Mouse (Mus musculus): ENCODE results near the gene S100a4. TPM values are rescaled to one million over a fixed set of nuclear protein-coding genes. Genes with fewer than 3 reads are reported as not detected.

S100a4 gene
- polyA plus RNA-seq, 1 experiment from 2014 or later = 1.7 TPM

- H3K4me3 ChIP-seq (replicated peaks) = no peak overlapping the region
- H3K4me2 ChIP-seq = no peak overlapping the region
- no peak overlapping the region for H3K9ac ChIP-seq
- H3K4me1 ChIP-seq (replicated peaks) = no peaks in the 10 kb centered on the region
- H3K36me3 ChIP-seq (replicated peaks) = no peaks in the 10 kb centered on the region
- H3K27ac ChIP-seq (replicated peaks) = no peak overlapping the region
- 47% methylated on average over 1 of the region's 1 CpGs for WGBS (ENCODE audit: insufficient replicate concordance)
- no peaks in the 10 kb centered on the region for H3K9me3 ChIP-seq (replicated peaks)
- H3K27me3 ChIP-seq = no peaks in the 10 kb centered on the region
- no peak for ATAC-seq (ENCODE audit: insufficient read depth)
Observed at GRCm38 (mm10) chr3:90647291-90647690, 43.7 kb downstream of the S100a4 start.

- ATAC-seq (ENCODE audit: insufficient read depth) = no peak
- Histone ChIP-seq H3K4me2 (no peak overlapping the region), H3K27ac (replicated peaks) (no peak overlapping the region), H3K27me3 (no peaks in the 10 kb centered on the region), H3K4me1 (replicated peaks) (no peaks in the 10 kb centered on the region), H3K9me3 (replicated peaks) (no peaks in the 10 kb centered on the region), H3K36me3 (replicated peaks) (no peaks in the 10 kb centered on the region), H3K4me3 (replicated peaks) (no peak overlapping the region), H3K9ac (no peak overlapping the region)
Observed at GRCm38 (mm10) chr3:90648981-90649380, 45.4 kb downstream of the S100a4 start.

DNA sequence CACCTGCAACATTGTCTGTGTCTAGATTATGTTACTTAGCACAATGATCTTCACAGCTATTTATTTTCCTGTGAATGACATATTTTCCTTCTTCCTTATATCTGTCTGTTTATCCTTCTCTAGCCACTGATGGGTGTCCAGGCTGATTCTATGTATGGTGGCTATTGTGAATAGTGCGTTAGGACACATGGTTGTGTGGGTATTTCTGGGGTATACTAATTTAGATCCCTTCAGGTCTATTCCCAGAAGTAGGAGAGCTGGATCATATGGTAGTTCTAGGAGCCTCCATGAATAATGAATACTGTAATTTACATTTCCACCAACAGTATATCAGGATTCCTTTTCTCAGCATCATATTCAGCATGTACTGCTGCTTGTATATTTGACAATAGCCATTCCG is 46.3 kb downstream of the S100a4 start:
- H3K9ac ChIP-seq = no peak overlapping the region
- ATAC-seq (ENCODE audit: insufficient read depth) = no peak
- H3K9me3 ChIP-seq (replicated peaks) = no peaks in the 10 kb centered on the region
- no peaks in the 10 kb centered on the region for H3K4me1 ChIP-seq (replicated peaks)
- WGBS (ENCODE audit: insufficient replicate concordance) = 57% methylated on average over 2 of the region's 2 CpGs
- H3K27me3 ChIP-seq = no peaks in the 10 kb centered on the region
- no peak overlapping the region for H3K4me2 ChIP-seq
- H3K27ac ChIP-seq (replicated peaks) = no peak overlapping the region
- H3K4me3 ChIP-seq (replicated peaks) = no peak overlapping the region
- no peaks in the 10 kb centered on the region for H3K36me3 ChIP-seq (replicated peaks)

- no peaks in the 10 kb centered on the region for H3K36me3 ChIP-seq (replicated peaks)
- no peak for ATAC-seq (ENCODE audit: insufficient read depth)
- H3K4me2 ChIP-seq = no peak overlapping the region
- no peaks in the 10 kb centered on the region for H3K9me3 ChIP-seq (replicated peaks)
- no peak overlapping the region for H3K27ac ChIP-seq (replicated peaks)
- 27% methylated on average over 5 of the region's 5 CpGs for WGBS (ENCODE audit: insufficient replicate concordance)
- H3K4me3 ChIP-seq (replicated peaks) = no peak overlapping the region
- no peaks in the 10 kb centered on the region for H3K27me3 ChIP-seq
- H3K4me1 ChIP-seq (replicated peaks) = no peaks in the 10 kb centered on the region
- H3K9ac ChIP-seq = no peak overlapping the region
Observed at GRCm38 (mm10) chr3:90652878-90653508, 49.4 kb downstream of the S100a4 start.

DNA sequence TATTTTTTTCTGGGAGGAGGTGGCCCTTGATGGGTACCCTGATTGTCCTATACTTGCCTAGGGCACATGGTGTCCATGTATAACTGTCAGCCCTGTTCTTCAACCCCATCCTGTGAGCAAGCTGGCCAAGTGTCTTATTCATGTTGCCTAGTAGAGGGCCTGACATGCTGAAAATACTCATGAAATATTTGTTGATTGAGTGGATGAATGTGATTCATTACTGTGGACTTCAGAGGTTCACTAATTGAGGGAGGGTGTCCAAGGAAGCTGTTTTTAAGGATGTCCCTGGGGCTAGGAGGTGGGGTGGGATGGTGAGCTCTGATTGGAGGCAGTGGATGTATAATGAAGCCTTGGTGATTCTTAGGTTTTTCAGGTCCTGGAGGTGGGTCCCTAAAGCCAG is 50.1 kb downstream of the S100a4 start, which contains the start of gene S100a7a:
S100a7a (plus strand) TSS at position 301 of the 400 bp plus-strand sequence.
- Histone ChIP-seq H3K4me2 (no peak within 1 kb of the TSS), H3K4me1 (replicated peaks) (no peaks in the 10 kb centered on the region)
- no peak for ATAC-seq (ENCODE audit: insufficient read depth)

More for the DNA sequence above, 50.1 kb downstream of the S100a4 start, which contains the start of gene S100a7a:
- H3K4me3 ChIP-seq (replicated peaks) = no peak within 1 kb of the TSS
- no peak within 1 kb of the TSS for H3K27ac ChIP-seq (replicated peaks)
- H3K9me3 ChIP-seq (replicated peaks) = no peaks in the 10 kb centered on the region
- no peaks in the 10 kb centered on the region for H3K36me3 ChIP-seq (replicated peaks)
- no peaks in the 10 kb centered on the region for H3K27me3 ChIP-seq
- H3K9ac ChIP-seq = no peak within 1 kb of the TSS

Other genes with a start within 250 kb of the S100a4 start
- 1.5 and 1.7 TPM in 2 replicates for gene Slc27a3, start 213.8 kb upstream of the S100a4 start, polyA plus RNA-seq (2015; fragmentation: Nextera tagmentation; extraction: Ambion mirVana)
- 9.2 and 9.9 TPM in 2 replicates for gene Ints3, start 170.1 kb upstream of the S100a4 start, polyA plus RNA-seq (2015; fragmentation: Nextera tagmentation; extraction: Ambion mirVana)
- gene Npr1, start 137.9 kb upstream of the S100a4 start, polyA plus RNA-seq (2015; fragmentation: Nextera tagmentation; extraction: Ambion mirVana) = 3.7 and 4.8 TPM in 2 replicates
- gene Ilf2, start 127.6 kb upstream of the S100a4 start, polyA plus RNA-seq (2015; fragmentation: Nextera tagmentation; extraction: Ambion mirVana) = 48.2 and 50.8 TPM in 2 replicates
- 16.2 and 17.8 TPM in 2 replicates for gene Snapin, start 112.7 kb upstream of the S100a4 start, polyA plus RNA-seq (2015; fragmentation: Nextera tagmentation; extraction: Ambion mirVana)
- gene Chtop, start 94.3 kb upstream of the S100a4 start, polyA plus RNA-seq (2015; fragmentation: Nextera tagmentation; extraction: Ambion mirVana) = 49.8 and 51.6 TPM in 2 replicates
- gene S100a1, start 89.4 kb upstream of the S100a4 start, polyA plus RNA-seq (2015; fragmentation: Nextera tagmentation; extraction: Ambion mirVana) = 24.3 and 24.4 TPM in 2 replicates
- 16.1 and 18.9 TPM in 2 replicates for gene S100a13, start 89.3 kb upstream of the S100a4 start, polyA plus RNA-seq (2015; fragmentation: Nextera tagmentation; extraction: Ambion mirVana)
- not detected in 2 replicates for gene S100a14, start 76.9 kb upstream of the S100a4 start, polyA plus RNA-seq (2015; fragmentation: Nextera tagmentation; extraction: Ambion mirVana)
- 32.3 and 34.4 TPM in 2 replicates for gene S100a16, start 66.5 kb upstream of the S100a4 start, polyA plus RNA-seq (2015; fragmentation: Nextera tagmentation; extraction: Ambion mirVana)
- not detected in 2 replicates for gene S100a3, start 43.2 kb upstream of the S100a4 start, polyA plus RNA-seq (2015; fragmentation: Nextera tagmentation; extraction: Ambion mirVana)
- not detected in 2 replicates for gene S100a2, start 13.5 kb upstream of the S100a4 start, polyA plus RNA-seq (2015; fragmentation: Nextera tagmentation; extraction: Ambion mirVana)
- not detected in 2 replicates for gene Gm42674, start 1.9 kb upstream of the S100a4 start, polyA plus RNA-seq (2015; fragmentation: Nextera tagmentation; extraction: Ambion mirVana)
- gene S100a5, start 4.8 kb downstream of the S100a4 start, polyA plus RNA-seq (2015; fragmentation: Nextera tagmentation; extraction: Ambion mirVana) = not detected in 2 replicates
- gene S100a6, start 9.1 kb downstream of the S100a4 start, polyA plus RNA-seq (2015; fragmentation: Nextera tagmentation; extraction: Ambion mirVana) = 14.2 and 15.9 TPM in 2 replicates
- not detected in 2 replicates for gene S100a7a, start 50.2 kb downstream of the S100a4 start, polyA plus RNA-seq (2015; fragmentation: Nextera tagmentation; extraction: Ambion mirVana)
- 1,899 and 2,323 TPM in 2 replicates for gene S100a8, start 65.2 kb downstream of the S100a4 start, polyA plus RNA-seq (2015; fragmentation: Nextera tagmentation; extraction: Ambion mirVana)
- 1,494 and 1,522 TPM in 2 replicates for gene S100a9, start 92.0 kb downstream of the S100a4 start, polyA plus RNA-seq (2015; fragmentation: Nextera tagmentation; extraction: Ambion mirVana)
- not detected in 2 replicates for gene Pglyrp4, start 123.1 kb downstream of the S100a4 start, polyA plus RNA-seq (2015; fragmentation: Nextera tagmentation; extraction: Ambion mirVana)
- gene Gm5849, start 174.1 kb downstream of the S100a4 start, polyA plus RNA-seq (2015; fragmentation: Nextera tagmentation; extraction: Ambion mirVana) = not detected in 2 replicates

Data from liver, embryonic 15.5 days (tissue).